Mouse (Mus musculus): ENCODE measurements around the gene Srgap2.

DNA sequence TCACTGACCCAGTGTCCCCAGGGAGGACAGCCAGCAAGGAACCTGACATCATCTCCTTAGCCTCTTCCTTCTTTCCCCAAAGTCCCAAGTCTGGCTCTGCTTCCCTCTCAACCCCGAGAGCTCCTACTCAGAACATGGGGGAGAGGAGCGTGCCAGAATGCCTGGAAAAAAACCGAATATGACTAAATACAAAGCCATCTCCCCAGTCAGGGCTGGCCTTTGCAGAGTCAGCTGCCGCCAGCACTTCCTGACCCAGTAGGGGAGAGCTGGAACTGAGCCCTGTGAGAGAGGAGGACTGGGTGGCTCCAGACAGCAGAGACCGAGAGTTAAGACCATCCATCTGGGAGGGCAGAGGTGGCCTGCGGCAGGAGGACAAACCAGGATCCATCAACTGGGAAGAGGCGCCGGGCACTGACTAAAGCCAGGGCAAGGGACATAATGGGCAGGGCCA, 288.2 kb downstream of the Srgap2 start:
- TF ChIP-seq CTCF (IDR thresholded peaks at IDR 0.05; ENCODE audit: low read depth, low read length) = no peak
- TF ChIP-seq GATA2 (IDR thresholded peaks at IDR 0.05; ENCODE audit: borderline replicate concordance, low read depth, low read length) = no peak
- no peak for TF ChIP-seq GATA1 (IDR thresholded peaks at IDR 0.05; ENCODE audit: borderline replicate concordance, low read length)
- no peak for TF ChIP-seq TAL1 (conservative IDR thresholded peaks at IDR 0.05; ENCODE audit: low read depth, low read length)
- no peak for TF ChIP-seq POLR2AphosphoS5 (IDR thresholded peaks at IDR 0.05; ENCODE audit: insufficient replicate concordance, low read depth, low read length)

Measured in G1E (cell line).